Mouse (Mus musculus) neural tube, embryonic 14.5 days (tissue): Measurements from ENCODE around the gene Ergic1. TPM values are rescaled to one million over a fixed set of nuclear protein-coding genes. Genes with fewer than 3 reads are reported as not detected.

Source experiments
- ATAC-seq: fragments of 200-750 bp; cut with Nextera tagmentation; 2 replicates; pipeline ENCODE4 v1.8.0; 2017; ENCODE audit warnings: low read depth, mild to moderate bottlenecking, moderate TSS enrichment, moderate library complexity
- H3K27ac ChIP-seq: fragments of 300-500 bp; sonication (generic); 2 replicates; pipeline ENCODE4 v1.5.1; 2014; ENCODE audit warnings: low read depth, mild to moderate bottlenecking, control low read depth, low read length, moderate library complexity, mixed read lengths
- H3K27me3 ChIP-seq: fragments of 300-500 bp; sonication (generic); 2 replicates; pipeline ENCODE4 v1.6.1; 2014; ENCODE audit warnings: low read length; ENCODE audit not compliant: control insufficient read depth, insufficient read depth
- H3K36me3 ChIP-seq: fragments of 300-500 bp; sonication (generic); 2 replicates; pipeline ENCODE4 v1.6.1; 2014; ENCODE audit warnings: low read length, mixed read lengths; ENCODE audit not compliant: control insufficient read depth, insufficient read depth
- H3K4me1 ChIP-seq: fragments of 300-500 bp; sonication (generic); 2 replicates; pipeline ENCODE4 v1.6.1; 2014; ENCODE audit warnings: low read length; ENCODE audit not compliant: control insufficient read depth, insufficient read depth
- H3K4me2 ChIP-seq: fragments of 300-500 bp; sonication (generic); 2 replicates; pipeline ENCODE4 v1.6.1; 2014; ENCODE audit warnings: mild to moderate bottlenecking, low read depth, low read length, control low read depth
- H3K4me3 ChIP-seq: fragments of 300-500 bp; sonication (generic); 2 replicates; pipeline ENCODE4 v1.5.1; 2014; ENCODE audit warnings: low read depth, low read length, control low read depth, mixed read lengths
- H3K9ac ChIP-seq: fragments of 300-500 bp; sonication (generic); replicated peaks from 2 replicates; pipeline ENCODE4 v1.6.1; 2014; ENCODE audit warnings: low read depth, mild to moderate bottlenecking, control low read depth, low read length, mixed read lengths
- H3K9me3 ChIP-seq: fragments of 300-500 bp; sonication (generic); 2 replicates; pipeline ENCODE4 v1.6.1; 2016; ENCODE audit warnings: low read length; ENCODE audit not compliant: control insufficient read depth
- WGBS: fragments of 180-500 bp; shearing (Covaris S2); extraction: QIAGEN DNeasy Blood & Tissue Kit; methylation state at CpG from one replicate; pipeline ENCODE4 v1.1.7; 2014; 5-methylcytosine and 5-hydroxymethylcytosine counted together
- polyA plus RNA-seq: library from polyadenylated mRNA; unstranded; fragments of >200 nt; fragmentation: Nextera tagmentation; extraction: Ambion mirVana; gene quantifications from 2 replicates; pipeline ENCODE4 v1.2.1, GENCODE M21; 2014

Gene Ergic1
- polyA plus RNA-seq, 1 experiment from 2014 or later = 105 TPM

DNA sequence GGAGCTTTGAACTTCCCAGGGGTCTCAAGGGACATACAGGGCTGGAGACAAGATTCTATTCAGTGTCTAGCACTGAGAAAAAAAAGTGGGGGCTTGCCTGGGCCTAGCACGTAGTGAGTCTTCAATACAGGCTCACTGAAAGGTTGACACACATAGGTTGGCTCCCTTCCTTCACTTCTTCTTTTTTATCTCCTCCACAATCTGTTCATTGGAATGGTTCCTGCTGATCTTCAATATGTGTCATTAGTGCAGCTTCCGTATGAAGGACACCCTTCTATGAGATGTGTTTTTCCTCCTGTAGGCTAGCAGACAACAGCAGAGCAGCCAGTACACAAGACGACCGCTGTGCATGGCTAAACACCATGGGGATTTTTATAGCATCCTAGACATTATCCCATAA, 36.5 kb upstream of the Ergic1 start:
- Histone ChIP-seq H3K4me3 (no peak overlapping the region), H3K27ac (no peak overlapping the region), H3K4me2 (no peak overlapping the region), H3K9me3 (no peaks in the 10 kb centered on the region), H3K9ac (no peak overlapping the region), H3K4me1 (no peaks in the 10 kb centered on the region), H3K36me3 (no peaks in the 10 kb centered on the region), H3K27me3 (no peaks in the 10 kb centered on the region)
- ATAC-seq = no peak
- 78% methylated on average over 4 of the region's 4 CpGs for WGBS

GRCm38 (mm10) chr17:26525316-26525715, 36.0 kb upstream of the Ergic1 start:
- no peaks in the 10 kb centered on the region for H3K36me3 ChIP-seq
- 64% methylated on average over 7 of the region's 7 CpGs for WGBS
- no peak overlapping the region for H3K4me2 ChIP-seq
- no peak overlapping the region for H3K9ac ChIP-seq
- no peak overlapping the region for H3K27ac ChIP-seq
- no peaks in the 10 kb centered on the region for H3K27me3 ChIP-seq
- ATAC-seq = no peak
- H3K9me3 ChIP-seq = no peaks in the 10 kb centered on the region
- H3K4me3 ChIP-seq = no peak overlapping the region
- H3K4me1 ChIP-seq = no peaks in the 10 kb centered on the region

DNA sequence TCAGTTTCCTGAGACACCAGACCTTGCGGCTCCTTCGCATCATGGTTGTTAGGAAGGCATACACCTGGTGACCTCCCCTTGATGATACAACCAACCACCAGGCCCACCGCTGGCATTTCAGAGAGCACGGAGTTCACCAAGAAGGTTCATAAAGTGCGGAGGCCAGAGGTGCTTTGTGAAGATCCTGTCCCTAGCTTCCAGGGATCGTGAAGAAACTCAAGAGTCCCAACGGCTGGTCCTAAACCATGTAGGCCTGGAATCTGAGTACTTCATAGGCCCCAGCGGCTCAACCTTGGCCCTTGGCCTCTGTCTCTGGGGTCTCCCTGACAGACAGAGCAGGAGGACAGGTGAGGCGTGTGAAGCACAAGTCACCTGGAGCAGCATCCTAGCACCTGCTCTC, 34.0 kb upstream of the Ergic1 start:
- H3K36me3 ChIP-seq = no peaks in the 10 kb centered on the region
- no peaks in the 10 kb centered on the region for H3K4me1 ChIP-seq
- 95% methylated on average over 9 of the region's 9 CpGs for WGBS
- no peak overlapping the region for H3K4me2 ChIP-seq
- no peaks in the 10 kb centered on the region for H3K27me3 ChIP-seq
- H3K4me3 ChIP-seq = no peak overlapping the region
- no peak overlapping the region for H3K9ac ChIP-seq
- no peaks in the 10 kb centered on the region for H3K9me3 ChIP-seq
- no peak overlapping the region for H3K27ac ChIP-seq
- ATAC-seq = no peak

DNA sequence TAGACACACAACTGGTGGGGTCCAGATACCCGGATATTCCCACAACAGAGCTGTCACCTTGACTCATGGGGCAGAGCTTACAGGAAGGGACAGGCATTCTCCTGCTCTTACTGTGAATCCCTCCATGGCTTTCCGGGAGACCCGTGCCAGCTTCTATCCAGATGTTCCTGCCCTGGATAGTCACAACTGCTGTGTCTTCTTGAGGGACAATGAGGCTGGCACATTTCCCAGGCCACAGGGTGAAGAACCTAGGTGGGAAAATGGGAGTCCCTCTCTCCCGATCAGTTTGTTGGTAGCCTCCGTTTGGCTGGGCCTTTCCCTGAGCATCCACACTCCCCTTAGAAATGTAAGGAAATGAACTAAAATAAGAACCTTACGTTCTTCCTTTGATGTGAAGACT, 32.5 kb upstream of the Ergic1 start:
- no peak for ATAC-seq
- no peaks in the 10 kb centered on the region for H3K4me1 ChIP-seq
- no peaks in the 10 kb centered on the region for H3K9me3 ChIP-seq
- no peak overlapping the region for H3K4me2 ChIP-seq
- no peak overlapping the region for H3K27ac ChIP-seq
- no peaks in the 10 kb centered on the region for H3K36me3 ChIP-seq
- H3K9ac ChIP-seq = no peak overlapping the region
- H3K27me3 ChIP-seq = no peaks in the 10 kb centered on the region
- no peak overlapping the region for H3K4me3 ChIP-seq
- 87% methylated on average over 6 of the region's 6 CpGs for WGBS

GRCm38 (mm10) chr17:26529791-26530241, 31.5 kb upstream of the Ergic1 start:
- no peak for ATAC-seq
- H3K36me3 ChIP-seq = no peaks in the 10 kb centered on the region
- WGBS = 92% methylated on average over 5 of the region's 5 CpGs
- H3K9me3 ChIP-seq = no peaks in the 10 kb centered on the region
- H3K4me1 ChIP-seq = no peaks in the 10 kb centered on the region
- H3K4me3 ChIP-seq = no peak overlapping the region
- no peaks in the 10 kb centered on the region for H3K27me3 ChIP-seq
- H3K9ac ChIP-seq = no peak overlapping the region
- H3K27ac ChIP-seq = no peak overlapping the region
- H3K4me2 ChIP-seq = no peak overlapping the region

DNA sequence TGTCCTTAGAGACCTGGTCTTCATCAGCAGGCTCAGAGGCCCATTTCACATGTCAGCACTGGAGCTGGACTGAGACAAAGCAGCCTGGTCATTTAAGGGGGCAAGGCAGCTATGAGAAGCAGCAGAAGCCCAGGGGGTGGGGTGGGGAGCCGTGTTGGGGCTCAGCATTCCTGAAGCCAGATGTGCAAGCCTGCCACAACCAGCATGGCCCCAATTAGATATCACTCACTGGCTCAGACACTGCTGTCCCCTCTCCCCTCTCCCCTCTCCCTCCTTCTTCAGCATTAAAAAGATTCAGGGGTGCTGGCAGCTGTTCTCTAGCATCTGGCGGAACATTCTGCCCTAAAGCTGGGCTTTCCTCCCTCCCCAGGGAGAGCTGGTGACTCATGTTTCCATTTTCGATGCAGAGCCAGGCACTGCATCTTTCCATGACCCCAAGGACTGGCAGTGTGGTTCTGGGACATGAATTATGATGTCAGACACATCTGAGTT, 30.7 kb upstream of the Ergic1 start:
- Histone ChIP-seq H3K4me2 (no peak overlapping the region), H3K36me3 (no peaks in the 10 kb centered on the region), H3K4me3 (no peak overlapping the region), H3K9ac (no peak overlapping the region), H3K27me3 (no peaks in the 10 kb centered on the region), H3K27ac (no peak overlapping the region), H3K4me1 (no peaks in the 10 kb centered on the region), H3K9me3 (no peaks in the 10 kb centered on the region)
- no peak for ATAC-seq
- WGBS = 37% methylated on average over 3 of the region's 3 CpGs

DNA sequence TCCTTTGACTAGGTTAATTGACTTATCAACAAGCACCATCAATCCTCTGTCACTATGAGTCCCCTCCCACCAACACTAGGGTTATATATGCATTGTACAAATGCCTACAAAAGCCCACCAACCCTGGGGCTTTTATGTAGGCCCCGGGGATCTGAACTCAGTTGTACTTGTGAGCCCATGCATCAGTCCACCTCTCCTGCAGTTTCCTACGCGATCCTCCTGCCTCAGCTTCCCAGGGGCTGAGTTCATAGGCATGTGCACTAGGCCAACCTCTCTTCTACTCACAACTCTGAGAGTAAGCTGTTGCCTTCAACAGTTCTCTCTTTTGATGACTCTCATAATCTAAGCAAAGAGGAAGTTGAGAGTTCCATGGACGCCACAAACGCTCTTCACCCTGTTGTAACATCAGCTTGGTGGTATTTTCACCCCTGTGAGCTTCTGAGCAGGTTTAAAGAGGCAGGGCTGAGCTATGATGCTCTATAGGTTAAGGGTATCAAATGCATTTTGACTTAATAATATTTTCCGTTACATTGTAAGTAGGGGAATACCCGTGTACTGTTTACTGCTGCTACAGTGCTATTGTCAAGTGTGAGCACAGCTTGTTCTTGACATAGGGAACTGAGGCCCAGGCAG, 29.8 kb upstream of the Ergic1 start:
- H3K36me3 ChIP-seq = no peaks in the 10 kb centered on the region
- H3K4me2 ChIP-seq = no peak overlapping the region
- no peak for ATAC-seq
- H3K9ac ChIP-seq = no peak overlapping the region
- 84% methylated on average over 7 of the region's 7 CpGs for whole genome bisulfite sequencing
- H3K4me1 ChIP-seq = no peaks in the 10 kb centered on the region
- H3K27ac ChIP-seq = no peak overlapping the region
- no peaks in the 10 kb centered on the region for H3K27me3 ChIP-seq
- H3K9me3 ChIP-seq = no peaks in the 10 kb centered on the region
- no peak overlapping the region for H3K4me3 ChIP-seq

- Histone ChIP-seq H3K4me3 (no peak overlapping the region), H3K4me2 (no peak overlapping the region), H3K36me3 (no peaks in the 10 kb centered on the region), H3K27ac (no peak overlapping the region), H3K9ac (no peak overlapping the region), H3K9me3 (no peaks in the 10 kb centered on the region), H3K4me1 (no peaks in the 10 kb centered on the region), H3K27me3 (no peaks in the 10 kb centered on the region)
- WGBS = 61% methylated on average over 4 of the region's 4 CpGs
- no peak for ATAC-seq
Observed at GRCm38 (mm10) chr17:26532476-26533045, 28.7 kb upstream of the Ergic1 start.

GRCm38 (mm10) chr17:26533871-26534372, 27.4 kb upstream of the Ergic1 start:
- H3K36me3 ChIP-seq = no peaks in the 10 kb centered on the region
- H3K27ac ChIP-seq = no peak overlapping the region
- no peaks in the 10 kb centered on the region for H3K9me3 ChIP-seq
- H3K4me1 ChIP-seq = no peaks in the 10 kb centered on the region
- no peak for ATAC-seq
- H3K27me3 ChIP-seq = no peaks in the 10 kb centered on the region
- no peak overlapping the region for H3K4me2 ChIP-seq
- 80% methylated on average over 5 of the region's 5 CpGs for WGBS
- H3K9ac ChIP-seq = no peak overlapping the region
- H3K4me3 ChIP-seq = no peak overlapping the region
